Mouse (Mus musculus) layer of hippocampus, postnatal 10 days (tissue): Measurements from ENCODE around the gene Onecut3. TPM values are rescaled to one million over a fixed set of nuclear protein-coding genes. Genes with fewer than 3 reads are reported as not detected.

ENCODE experiments used
- DNase-seq, 2 experiments: peaks; one replicate each; pipeline ENCODE4 v3.0.0; 2021; ENCODE audit warnings: low spot score in 2 of 2
- long read RNA-seq: library from polyadenylated mRNA; stranded (forward); transcript quantifications from one replicate; pipeline ENCODE4 v2.0.0, GENCODE M21; 2023
- total RNA-seq, 2 experiments: library from RNA; stranded (reverse); gene quantifications; 2 replicates each; pipeline ENCODE4 v1.2.3; 2021

Gene Onecut3
- under 1 TPM; 0.07 TPM for total RNA-seq
- long read RNA-seq: 0 reads

DNA sequence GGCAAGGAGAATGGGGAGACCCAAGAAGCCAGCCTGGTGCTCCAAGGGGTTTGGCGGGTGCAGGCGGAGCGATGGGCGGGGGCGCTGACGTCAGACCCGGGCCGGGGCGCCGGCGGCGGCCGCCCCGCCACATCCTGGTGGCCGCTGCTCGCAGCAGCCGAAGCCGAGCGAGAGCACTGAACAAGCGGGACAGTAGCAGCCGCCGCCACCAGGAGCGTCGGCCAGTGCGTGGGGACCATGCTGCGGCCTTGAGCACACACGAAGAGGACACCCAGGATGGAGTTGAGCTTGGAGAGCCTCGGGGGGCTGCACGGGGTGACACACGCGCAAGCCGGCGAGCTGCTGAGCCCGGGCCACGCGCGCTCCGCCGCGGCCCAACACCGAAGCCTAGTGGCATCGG, at the start of gene Onecut3:
Onecut3 (plus strand) TSS at position 104 of the 400 bp plus-strand sequence.
- peak in 1 of 2 experiments; percentile 35 for DNase-seq

DNA sequence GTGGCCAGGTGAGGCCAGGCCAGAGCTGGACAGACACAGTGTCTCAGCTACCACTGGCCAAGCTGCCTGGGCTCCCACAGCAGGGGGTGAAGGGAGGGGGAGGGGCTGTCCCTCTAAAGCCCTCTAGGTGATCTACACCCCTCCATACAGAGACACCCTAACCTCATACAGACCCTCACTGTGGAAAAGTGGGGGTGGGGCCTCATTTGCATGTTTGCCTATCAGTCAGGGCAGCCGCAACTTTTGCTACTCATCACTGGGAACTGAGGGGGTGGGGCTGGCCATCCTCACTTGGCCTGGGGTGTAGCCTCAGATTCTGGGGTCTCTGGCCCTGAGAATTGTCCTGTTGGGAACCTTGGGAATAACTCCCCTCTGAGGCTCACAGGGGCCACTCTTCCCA, 49.6 kb upstream of the Onecut3 start:
- no peak for DNase-seq

DNA sequence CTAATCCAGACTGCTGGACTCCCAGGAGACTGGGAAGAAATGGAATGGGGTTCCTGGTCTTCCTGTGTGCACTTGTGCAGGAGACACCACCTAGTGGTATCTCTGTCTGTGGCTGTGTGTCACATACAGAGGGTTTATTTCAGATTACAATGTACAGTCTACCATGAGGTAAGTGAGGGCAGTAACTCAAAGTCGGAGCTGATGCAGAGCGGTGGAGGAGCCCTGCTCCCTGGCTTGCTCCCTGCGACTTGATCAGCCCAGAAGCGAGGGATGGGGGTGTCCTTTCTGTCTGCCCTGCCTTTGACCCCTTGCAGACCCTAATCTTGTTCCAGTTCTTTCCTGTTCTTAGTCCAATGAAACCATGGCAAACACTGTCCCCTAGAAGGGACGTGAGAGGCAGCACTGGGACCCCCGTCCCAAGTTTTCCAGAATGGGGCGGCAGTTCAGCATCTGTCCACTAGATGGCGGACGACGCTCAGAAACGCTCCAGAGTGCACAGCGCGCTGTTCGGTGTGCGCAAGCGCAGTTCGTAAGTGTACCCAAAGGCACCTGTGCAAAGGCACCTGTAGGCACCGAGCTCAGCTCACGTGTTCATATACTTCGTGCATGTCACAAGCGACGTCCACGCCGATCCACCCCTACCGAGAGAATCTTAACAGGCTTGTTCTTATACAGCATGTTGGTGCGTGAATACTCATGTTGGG, 48.6 kb upstream of the Onecut3 start:
- DNase-seq: peak; percentile 82 to 86

DNA sequence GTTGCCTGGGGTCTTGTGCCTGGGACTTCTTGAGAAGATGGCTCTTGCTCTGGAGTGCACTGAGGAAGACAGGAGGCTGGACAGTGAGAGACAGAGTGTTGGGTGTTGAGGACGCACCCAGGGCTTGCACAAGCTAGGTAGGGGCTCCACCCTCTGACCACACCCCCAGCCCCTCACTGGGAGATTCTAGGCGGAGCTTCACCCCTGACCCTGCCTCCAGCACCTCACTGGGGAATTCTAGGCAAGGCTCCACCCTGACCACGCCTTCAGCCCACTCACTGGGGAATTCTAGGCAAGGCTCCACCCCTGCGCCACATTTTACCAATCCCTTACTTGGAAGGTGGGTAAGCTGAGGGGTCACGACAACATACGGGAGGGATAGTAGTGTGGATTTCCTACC, 44.0 kb upstream of the Onecut3 start:
- no peak for DNase-seq

DNA sequence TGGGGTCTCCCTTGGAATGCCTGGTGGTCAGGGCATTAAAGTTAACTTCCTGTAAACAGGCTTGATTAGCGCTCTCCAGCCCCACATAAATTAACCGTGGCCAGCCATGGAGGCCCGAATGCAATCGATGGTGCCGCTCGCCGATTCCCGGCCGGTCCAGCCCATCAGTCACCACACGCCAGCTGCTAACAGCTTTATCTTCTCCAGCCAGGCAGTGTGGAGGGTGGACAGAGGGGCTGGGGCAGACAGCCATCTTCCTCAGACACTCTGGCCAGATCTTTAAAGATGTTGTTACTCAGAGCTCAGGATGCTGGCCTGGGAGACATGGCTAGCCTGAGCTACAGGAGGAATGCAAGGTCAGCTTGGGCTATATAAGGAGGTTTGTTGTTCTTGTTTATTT, 41.0 kb upstream of the Onecut3 start:
- DNase-seq: no peak

DNA sequence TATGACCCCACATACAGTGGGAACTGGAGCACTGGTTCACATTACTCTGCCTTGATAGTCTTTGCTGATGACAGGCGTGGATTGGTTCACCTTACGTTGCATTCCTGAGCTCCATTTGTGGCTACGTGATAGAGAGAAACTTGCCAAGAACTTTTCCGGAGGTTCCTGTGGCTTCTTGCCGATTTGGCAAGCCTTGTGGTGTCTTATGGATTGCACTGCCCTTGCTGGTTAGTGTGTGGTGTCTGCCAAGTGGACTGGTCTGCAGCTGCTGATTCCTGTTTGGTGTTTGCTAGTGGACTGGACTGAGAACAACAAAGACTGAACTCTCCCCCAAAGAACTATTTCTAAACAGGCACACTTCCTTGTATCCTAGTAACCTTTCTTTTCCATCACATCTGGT, 39.9 kb upstream of the Onecut3 start:
- no peak for DNase-seq

DNA sequence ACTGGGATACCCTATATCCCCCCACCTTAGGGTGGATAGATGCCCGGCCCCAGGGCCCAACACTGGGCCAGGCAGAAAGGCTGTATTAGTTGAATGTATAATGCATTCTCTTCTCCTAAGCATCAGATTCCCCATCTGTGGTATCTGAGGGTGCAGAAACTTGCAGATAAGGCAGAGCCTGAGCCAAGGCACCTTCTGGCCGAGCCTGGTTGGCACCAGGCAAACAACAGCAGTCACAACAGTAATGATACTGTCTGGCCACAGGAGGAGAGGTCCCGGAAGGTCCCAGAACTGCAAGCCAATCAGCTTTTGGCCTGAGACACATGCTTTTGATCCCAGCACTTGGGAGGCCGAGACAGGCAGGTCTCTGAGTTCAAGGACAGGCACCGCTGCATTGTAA, 38.9 kb upstream of the Onecut3 start:
- DNase-seq: no peak

DNA sequence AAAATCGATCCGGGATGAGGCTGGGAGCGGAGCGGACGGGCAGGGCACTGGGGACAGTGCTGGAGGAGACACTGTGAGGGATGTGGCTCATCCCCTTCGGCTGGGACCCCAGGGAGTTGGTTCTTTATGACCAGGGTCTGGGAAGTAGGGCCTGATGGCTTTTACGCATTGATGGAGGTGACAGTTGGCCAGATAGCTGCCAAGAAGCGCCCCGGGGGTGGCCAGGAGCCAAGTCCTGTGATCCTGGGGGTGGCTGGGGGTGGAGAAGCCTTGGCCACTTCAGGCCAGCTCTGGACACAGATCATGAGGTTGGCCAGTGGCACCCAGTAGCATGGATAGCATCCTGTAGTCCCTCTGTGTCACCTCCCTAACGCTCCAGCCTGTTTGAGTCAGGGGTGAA, 35.4 kb upstream of the Onecut3 start:
- no peak for DNase-seq

DNA sequence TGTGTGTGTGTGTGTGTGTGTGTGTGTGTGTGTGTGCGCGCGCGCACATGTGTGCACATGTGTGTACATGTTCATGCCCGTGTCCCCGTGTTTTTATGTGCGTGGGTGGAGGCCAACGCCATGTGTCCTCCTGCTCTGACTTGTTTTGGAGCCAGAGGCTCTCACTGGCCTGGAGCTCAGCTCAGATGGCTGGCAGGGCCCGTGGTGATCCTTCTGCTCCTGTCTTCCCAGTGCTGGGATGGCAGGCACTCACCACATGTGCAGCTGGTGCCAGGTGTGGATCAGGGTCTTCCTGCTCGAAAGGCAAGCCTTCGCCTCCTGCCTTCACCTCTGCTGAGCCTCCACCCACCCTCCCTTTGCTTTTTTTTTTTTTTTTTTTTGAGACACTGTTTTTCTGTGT, 35.0 kb upstream of the Onecut3 start:
- DNase-seq: no peak

DNA sequence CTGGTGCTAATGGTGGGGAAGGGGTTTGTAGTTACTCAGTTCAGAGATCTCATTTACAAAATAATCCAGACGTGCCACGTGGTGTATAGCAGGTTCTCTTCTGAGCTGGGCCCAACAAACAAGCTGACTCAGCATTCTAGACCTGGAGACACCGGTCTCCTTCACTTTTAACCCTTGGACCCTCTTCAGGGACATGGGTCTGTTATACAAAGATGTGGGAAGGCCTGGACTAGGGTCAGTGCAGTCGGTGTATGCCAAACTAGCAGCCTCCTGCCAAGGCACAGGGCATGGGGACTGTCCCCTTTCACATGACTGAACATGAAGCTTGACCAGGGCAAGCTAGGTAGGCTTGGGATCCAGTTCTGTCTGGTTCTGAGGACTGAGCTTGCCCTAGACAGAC, 34.3 kb upstream of the Onecut3 start:
- no peak for DNase-seq

DNA sequence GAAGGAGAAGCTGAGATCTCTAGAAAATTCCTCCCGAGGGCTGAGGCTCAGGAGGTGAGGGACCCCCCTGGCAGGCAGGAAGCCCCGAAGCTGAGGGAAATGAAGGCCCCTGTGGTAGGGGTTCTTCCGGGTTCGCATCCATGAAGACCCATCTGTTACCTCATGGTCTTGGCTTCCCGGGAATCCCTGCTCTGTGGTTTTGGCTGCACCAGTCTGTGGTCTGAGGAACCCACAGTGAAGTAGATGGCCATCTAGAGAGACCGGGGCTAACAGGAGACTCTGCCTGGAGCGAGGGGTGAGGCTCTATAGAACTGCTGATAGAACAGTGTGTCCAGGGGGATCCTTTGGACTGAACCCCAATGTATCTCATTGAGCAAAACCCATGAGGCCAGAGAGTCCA, 33.3 kb upstream of the Onecut3 start:
- no peak for DNase-seq

DNA sequence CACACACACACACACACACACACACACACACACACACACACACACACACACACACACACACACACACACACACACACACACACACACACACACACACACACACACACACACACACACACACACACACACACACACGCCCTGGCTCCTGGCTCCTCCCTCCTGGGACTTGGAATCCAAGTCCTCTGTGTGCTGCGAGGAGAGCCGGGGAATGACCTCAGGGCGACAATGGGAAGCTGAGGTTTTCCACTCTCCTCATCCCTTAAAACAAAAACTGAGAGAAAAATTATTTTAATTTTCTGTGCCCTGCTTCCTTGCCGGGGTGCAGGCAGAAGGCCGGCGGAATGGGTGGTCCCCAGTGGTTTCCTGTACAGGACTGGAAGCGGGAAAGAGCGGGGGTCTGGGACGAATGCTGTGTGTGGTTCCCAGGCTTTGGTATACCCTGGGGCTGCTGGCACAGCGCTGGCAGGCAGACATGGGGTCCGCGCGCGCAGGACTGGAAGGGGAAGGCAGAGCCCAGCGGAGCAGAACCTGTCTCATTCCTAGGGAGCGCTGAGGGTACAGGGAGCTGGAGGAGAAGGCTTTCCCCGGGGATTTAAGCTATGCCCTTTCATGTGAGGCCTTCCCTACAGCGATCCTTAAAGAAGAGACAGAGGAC, 30.1 kb upstream of the Onecut3 start:
- peak in 1 of 2 experiments; percentile 17 for DNase-seq

DNA sequence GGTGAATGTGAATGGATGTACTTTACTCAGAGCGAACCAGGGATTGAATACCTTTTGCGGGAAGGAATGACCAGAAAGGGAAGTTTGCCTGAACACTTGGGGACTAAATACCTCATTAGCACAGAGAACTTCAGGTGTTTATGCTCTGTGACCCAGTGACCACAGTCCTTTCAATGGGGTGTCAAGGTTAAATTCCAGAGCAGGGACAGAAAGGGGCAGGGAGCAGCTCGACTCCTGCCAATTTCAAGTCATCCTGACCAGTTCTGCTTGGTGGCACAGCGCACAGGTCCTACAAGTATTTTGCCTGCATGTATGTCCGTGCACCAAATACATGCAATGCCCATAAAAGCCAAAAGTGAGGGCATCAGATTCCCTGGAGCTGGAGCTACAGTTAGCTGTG, 29.6 kb upstream of the Onecut3 start:
- no peak for DNase-seq

DNA sequence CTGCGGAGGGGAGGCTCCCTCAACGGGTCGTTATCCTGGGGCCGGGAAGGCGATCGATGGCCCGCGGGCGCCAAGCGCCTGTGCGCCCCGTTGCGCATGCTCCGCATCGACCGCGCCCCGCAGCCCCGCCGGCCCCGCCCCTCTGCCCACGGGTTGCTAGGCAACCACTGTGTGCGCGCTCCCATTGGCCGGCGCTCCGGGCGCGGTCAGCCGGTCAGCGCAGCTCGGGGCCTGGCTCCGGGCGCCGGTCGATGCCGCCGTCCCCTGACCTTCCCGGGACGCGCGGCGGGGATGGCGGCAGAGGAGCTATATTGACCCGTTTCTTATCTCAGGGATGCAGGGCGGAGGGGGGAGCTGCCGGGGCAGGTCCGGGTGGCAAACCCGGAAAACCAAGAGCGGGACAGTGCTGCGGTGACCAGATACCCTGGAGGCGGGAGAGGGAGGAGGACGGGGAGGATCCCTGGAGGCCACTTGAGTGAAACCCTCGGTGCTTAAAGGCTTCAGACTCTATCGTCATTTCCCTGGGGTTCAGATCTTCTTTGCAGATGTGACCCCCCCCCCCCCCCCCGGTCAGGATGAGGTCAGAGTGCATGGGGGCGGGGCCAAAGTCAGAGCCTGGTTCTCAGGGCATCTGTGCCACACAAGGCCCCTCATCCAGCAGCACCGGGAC, 19.2 kb upstream of the Onecut3 start:
- peak; percentile 84 to 94 for DNase-seq

DNA sequence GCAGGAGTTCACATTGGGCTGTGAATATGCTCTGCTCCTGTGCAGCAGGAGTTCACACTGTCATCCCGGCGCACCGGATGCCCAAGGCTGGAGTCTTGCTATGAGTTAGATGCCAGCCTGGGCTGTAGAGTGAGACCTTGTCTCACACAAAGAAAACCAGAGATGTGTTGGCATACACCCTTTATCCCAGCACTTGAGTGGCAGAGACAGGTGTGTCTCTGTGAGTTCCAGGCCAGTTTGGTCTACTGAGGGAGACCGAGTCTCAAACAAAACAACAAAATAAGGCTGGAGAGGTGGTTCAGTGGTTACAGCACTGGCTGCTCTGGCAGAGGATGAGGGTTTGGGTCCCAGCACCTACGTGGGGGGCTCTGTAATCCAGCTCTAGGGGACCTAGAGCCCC, 16.1 kb upstream of the Onecut3 start:
- no peak for DNase-seq

DNA sequence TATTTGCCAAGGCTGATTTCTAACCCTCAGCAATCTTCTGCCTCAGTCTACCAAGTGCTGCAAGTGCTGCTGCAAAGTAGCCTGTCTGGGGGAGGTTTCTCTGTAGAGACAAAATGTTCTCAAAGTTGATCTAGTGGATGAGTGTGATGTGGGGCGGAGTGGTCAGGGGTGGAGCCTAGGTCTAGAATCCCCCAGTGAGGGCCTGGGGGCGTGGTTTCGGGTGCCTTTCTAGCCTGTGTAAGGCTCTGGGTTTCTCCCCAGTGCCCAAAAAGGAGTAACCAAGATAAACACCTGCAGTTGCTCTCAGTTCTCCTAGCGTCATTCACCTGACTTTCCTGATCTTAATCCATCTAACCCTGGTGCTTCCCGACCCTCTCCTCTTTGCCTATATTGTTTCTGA, 13.6 kb upstream of the Onecut3 start:
- DNase-seq: no peak

DNA sequence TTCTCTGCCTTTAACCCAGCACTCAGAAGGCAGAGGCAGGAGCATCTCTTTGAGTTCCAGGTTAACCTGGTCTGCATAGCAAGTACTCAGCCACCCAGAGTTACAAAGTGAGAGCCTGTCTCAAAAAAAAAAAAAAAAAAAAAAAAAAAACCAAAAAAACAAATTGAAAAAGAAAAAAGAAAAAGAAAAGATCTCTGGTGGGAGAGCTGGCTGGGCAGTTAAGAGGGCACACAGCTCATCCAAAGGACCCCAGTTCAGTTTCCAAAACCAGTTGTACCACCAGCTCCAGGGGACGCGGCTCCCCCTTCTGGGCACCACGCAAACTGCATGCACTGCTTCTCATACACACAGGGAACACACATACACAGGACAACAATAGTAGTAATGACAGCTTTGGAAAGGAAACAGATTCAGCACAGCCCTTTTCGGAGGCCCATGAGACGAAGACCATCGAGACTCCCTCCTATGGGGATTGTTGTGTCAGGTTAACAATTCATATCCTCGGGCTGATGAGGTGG, 7.7 kb upstream of the Onecut3 start:
- DNase-seq: no peak

DNA sequence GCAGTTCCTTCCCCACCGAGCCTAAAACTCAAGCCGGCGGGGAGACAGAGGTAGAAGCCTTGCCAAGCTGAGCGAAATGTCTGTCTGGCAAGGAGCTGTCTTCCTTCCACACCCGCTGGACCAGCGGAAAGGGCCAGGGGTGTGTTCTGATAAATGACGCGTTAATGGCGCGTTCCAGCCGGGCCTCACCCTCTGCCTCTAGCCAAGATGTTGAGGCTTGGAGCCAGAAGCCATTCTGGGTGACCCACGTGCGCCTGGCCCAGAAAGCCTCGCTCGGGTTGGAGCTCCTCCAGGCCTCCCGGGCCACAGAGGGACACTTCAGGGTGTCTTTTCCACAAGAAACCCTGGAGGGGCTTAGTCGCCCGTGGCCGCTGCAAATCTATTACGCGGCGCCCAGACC, 4.6 kb upstream of the Onecut3 start:
- no peak for DNase-seq

DNA sequence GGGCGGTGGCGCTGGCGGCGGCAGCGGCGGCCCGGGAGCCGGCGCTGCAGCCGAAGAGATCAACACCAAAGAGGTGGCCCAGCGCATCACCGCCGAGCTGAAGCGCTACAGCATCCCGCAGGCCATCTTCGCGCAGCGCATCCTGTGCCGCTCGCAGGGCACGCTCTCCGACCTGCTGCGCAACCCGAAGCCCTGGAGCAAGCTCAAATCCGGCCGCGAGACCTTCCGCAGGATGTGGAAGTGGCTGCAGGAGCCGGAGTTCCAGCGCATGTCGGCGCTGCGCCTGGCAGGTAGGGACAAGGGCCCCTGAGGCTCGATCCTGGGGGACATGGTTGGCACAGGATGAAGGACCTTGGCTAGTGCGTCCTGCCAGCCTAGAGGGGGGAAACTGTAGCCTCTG, 1.3 kb downstream of the Onecut3 start:
- no peak for DNase-seq

DNA sequence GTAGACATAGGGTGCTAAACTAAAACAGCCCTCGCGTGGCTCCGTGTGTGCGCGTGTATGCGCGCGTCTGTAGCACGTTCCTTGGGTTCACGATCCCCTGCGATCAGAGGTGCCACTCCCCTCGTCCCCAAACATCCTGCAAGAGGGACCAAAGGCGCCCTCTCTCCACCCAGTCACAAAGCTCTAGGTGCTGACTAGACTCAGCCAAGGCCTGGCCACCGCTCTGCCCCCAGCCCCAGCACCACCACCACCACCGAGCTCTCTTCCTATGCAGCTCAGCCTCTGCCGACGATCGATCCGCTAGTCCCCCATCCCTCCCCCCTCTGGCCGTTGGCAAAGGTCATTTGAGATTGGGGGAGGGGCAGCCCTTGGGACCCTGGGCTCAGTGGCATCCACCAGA, 1.8 kb downstream of the Onecut3 start:
- no peak for DNase-seq

DNA sequence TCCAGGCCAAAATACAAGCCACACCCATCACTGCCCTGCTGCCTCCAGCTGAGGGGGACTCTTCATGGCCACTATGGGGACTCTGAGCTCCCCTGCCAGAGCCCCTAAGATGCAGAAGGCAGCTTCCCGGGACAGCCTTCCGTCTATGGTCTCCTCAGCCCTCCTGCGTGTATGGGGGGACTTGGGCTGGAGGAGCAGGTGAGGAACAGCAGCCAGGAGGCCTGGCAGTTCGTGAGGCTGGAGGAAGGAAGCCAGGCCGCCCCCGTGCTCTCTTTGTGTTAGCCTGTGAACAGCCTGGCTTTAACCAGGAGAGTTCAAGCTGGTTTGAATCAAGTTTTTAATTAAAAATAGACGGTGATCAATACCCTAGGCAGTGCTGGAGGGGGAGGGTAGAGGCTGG, 7.7 kb downstream of the Onecut3 start:
- no peak for DNase-seq

DNA sequence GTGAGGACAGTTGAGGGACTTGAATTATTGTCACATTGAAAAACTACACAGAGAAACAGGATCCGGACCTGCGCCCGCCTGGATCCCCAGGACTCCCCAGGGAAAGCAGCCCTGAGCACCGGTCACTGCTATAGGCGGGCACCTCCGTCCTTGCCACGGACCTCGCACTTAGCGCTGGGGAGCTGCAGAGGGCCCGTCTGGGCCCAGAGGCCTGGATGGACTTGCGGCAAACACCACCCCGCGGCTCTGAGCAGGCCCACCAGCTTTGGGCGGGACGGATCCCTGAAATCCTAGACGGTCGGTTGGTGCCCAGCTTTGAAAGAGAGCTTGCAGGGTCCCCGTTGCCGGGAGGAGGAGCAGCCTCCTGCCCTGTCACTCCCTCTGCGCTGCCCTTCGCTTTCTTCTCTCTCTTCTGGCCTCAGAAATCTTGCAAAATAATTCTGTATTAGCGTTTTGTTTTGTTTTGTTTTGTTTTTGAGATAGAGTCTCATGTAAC, 8.2 kb downstream of the Onecut3 start:
- no peak for DNase-seq
